Mouse (Mus musculus) heart, postnatal 14 days (tissue): ENCODE measurements around the gene Xkrx. TPM values are rescaled to one million over a fixed set of nuclear protein-coding genes. Genes with fewer than 3 reads are reported as not detected.

Source experiments
- total RNA-seq, 2 experiments: library from RNA; stranded (reverse); gene quantifications; 2 replicates each; pipeline ENCODE4 v1.2.3; 2021

Xkrx gene
- total RNA-seq, 2 experiments from 2014 or later: 1.1 TPM

Other genes with a start within 250 kb of the Xkrx start
- gene Sytl4, start 180.3 kb downstream of the Xkrx start, total RNA-seq: 1 to 10 TPM; 1.9 to 2.5 TPM
- gene Cstf2, start 102.9 kb downstream of the Xkrx start, total RNA-seq: 10 to 100 TPM; 14.1 to 16.1 TPM
- not detected for gene Arl13a, start 25.4 kb upstream of the Xkrx start, total RNA-seq
- not detected for gene Nox1, start 59.9 kb upstream of the Xkrx start, total RNA-seq
- gene Trmt2b, start 114.9 kb upstream of the Xkrx start, total RNA-seq: 10 to 100 TPM; 37.4 to 55.0 TPM
- 10 to 100 TPM in 1 of 2 experiments, 1 to 10 TPM in 1; 9.2 to 11.9 TPM for gene Tmem35a, start 133.1 kb upstream of the Xkrx start, total RNA-seq
- gene Cenpi, start 146.0 kb upstream of the Xkrx start, total RNA-seq: 1 to 10 TPM; 1.2 to 1.5 TPM
- under 1 TPM; 0.29 to 0.93 TPM for gene Drp2, start 242.5 kb upstream of the Xkrx start, total RNA-seq